Mouse (Mus musculus) kidney, postnatal 4 days (tissue): ENCODE data around the gene Itga2b.

ENCODE experiments used
- DNase-seq, 2 experiments: peaks; one replicate each; pipeline ENCODE4 v3.0.0; 2021; ENCODE audit warnings: mixed read lengths in 2 of 2

Gene Itga2b

GRCm38 (mm10) chr11:102435754-102436470, 34.0 kb downstream of the Itga2b start:
- peak; percentile 52 to 61 for DNase-seq

- peak in 1 of 2 experiments; percentile 6 for DNase-seq
Observed at GRCm38 (mm10) chr11:102434816-102435705, 34.9 kb downstream of the Itga2b start.

- peak; percentile 92 for DNase-seq
Observed at GRCm38 (mm10) chr11:102434406-102434805, 35.5 kb downstream of the Itga2b start.

- peak in 1 of 2 experiments; percentile 16 for DNase-seq
Observed at GRCm38 (mm10) chr11:102433866-102434265, 36.1 kb downstream of the Itga2b start.

GRCm38 (mm10) chr11:102432896-102433295, 37.0 kb downstream of the Itga2b start:
- no peak for DNase-seq

GRCm38 (mm10) chr11:102432115-102432843, 37.6 kb downstream of the Itga2b start:
- peak; percentile 7 to 15 for DNase-seq

- DNase-seq, result no peak
Observed at GRCm38 (mm10) chr11:102431728-102432114, 38.2 kb downstream of the Itga2b start.

- peak; percentile 88 to 92 for DNase-seq
Observed at GRCm38 (mm10) chr11:102431018-102431645, 38.8 kb downstream of the Itga2b start.

GRCm38 (mm10) chr11:102430121-102431017, 39.6 kb downstream of the Itga2b start, which contains the start of gene Grn:
Gene Grn (plus strand): TSS chr11:102430315.
- DNase-seq, result peak; percentile 88 to 94

GRCm38 (mm10) chr11:102429551-102429950, 40.4 kb downstream of the Itga2b start:
- DNase-seq, result no peak

GRCm38 (mm10) chr11:102428981-102429540, 40.9 kb downstream of the Itga2b start:
- DNase-seq, result no peak

GRCm38 (mm10) chr11:102425555-102426316, 44.2 kb downstream of the Itga2b start:
- DNase-seq, result no peak

GRCm38 (mm10) chr11:102424666-102425065, 45.3 kb downstream of the Itga2b start:
- DNase-seq, result no peak

GRCm38 (mm10) chr11:102421559-102421958, 48.4 kb downstream of the Itga2b start:
- no peak for DNase-seq

- no peak for DNase-seq
Observed at GRCm38 (mm10) chr11:102418887-102419286, 51.0 kb downstream of the Itga2b start.

GRCm38 (mm10) chr11:102417160-102417559, 52.8 kb downstream of the Itga2b start:
- no peak for DNase-seq

- no peak for DNase-seq
Observed at GRCm38 (mm10) chr11:102415034-102415802, 54.7 kb downstream of the Itga2b start.

GRCm38 (mm10) chr11:102413059-102413458, 56.9 kb downstream of the Itga2b start:
- DNase-seq, result no peak

GRCm38 (mm10) chr11:102411704-102412103, 58.2 kb downstream of the Itga2b start:
- DNase-seq, result peak; percentile 97
